Mouse (Mus musculus) kidney, embryonic 16.5 days (tissue): Measurements from ENCODE around the gene Gm21961. TPM values are rescaled to one million over a fixed set of nuclear protein-coding genes. Genes with fewer than 3 reads are reported as not detected.
"Not testable (repeated sequence)": the region's sequence is repeated elsewhere in the genome, so short reads cannot be mapped to it uniquely, and the experiment has no call there.

Source experiments
- ATAC-seq: fragments of 200-750 bp; cut with Nextera tagmentation; 2 replicates; pipeline ENCODE4 v1.8.0; 2017; ENCODE audit warnings: moderate TSS enrichment; ENCODE audit not compliant: low FRiP score, low TSS enrichment
- H3K27ac ChIP-seq: fragments of 300-500 bp; sonication (generic); 2 replicates; pipeline ENCODE4 v1.5.1; 2014; ENCODE audit warnings: low read length
- H3K27me3 ChIP-seq: fragments of 300-500 bp; sonication (generic); 2 replicates; pipeline ENCODE4 v1.6.1; 2014; ENCODE audit warnings: low read length, control low read depth, mixed read lengths; ENCODE audit not compliant: insufficient read depth
- H3K36me3 ChIP-seq: fragments of 300-500 bp; sonication (generic); 2 replicates; pipeline ENCODE4 v1.6.1; 2014; ENCODE audit warnings: low read length, control low read depth, mixed read lengths; ENCODE audit not compliant: insufficient read depth
- H3K4me1 ChIP-seq: fragments of 300-500 bp; sonication (generic); 2 replicates; pipeline ENCODE4 v1.6.1; 2014; ENCODE audit warnings: low read length, control low read depth, mixed read lengths; ENCODE audit not compliant: insufficient read depth
- H3K4me2 ChIP-seq: fragments of 300-500 bp; sonication (generic); replicated peaks from 2 replicates; pipeline ENCODE4 v1.6.1; 2014; ENCODE audit warnings: low read depth, low read length
- H3K4me3 ChIP-seq: fragments of 300-500 bp; sonication (generic); 2 replicates; pipeline ENCODE4 v1.5.1; 2014; ENCODE audit warnings: mild to moderate bottlenecking, low read length
- H3K9ac ChIP-seq: fragments of 300-500 bp; sonication (generic); replicated peaks from 2 replicates; pipeline ENCODE4 v1.6.1; 2014; ENCODE audit warnings: low read length
- H3K9me3 ChIP-seq: fragments of 300-500 bp; sonication (generic); 2 replicates; pipeline ENCODE4 v1.6.1; 2016; ENCODE audit warnings: low read length, control low read depth
- WGBS: fragments of 180-500 bp; shearing (Covaris S2); extraction: QIAGEN DNeasy Blood & Tissue Kit; methylation state at CpG from one replicate; pipeline ENCODE4 v1.1.7; 2014; 5-methylcytosine and 5-hydroxymethylcytosine counted together
- polyA plus RNA-seq: library from polyadenylated mRNA; unstranded; fragments of >200 nt; fragmentation: Nextera tagmentation; extraction: Ambion mirVana; gene quantifications from 2 replicates; pipeline ENCODE4 v1.2.1, GENCODE M21; 2015

The Gm21961 gene
- polyA plus RNA-seq: not detected in 2 replicates

- Histone ChIP-seq H3K27me3 (no peaks in the 10 kb centered on the region), H3K27ac (no peak within 1 kb of the TSS), H3K9ac (no peak within 1 kb of the TSS), H3K4me3 (no peak within 1 kb of the TSS), H3K4me2 (no peak within 1 kb of the TSS), H3K36me3 (no peaks in the 10 kb centered on the region), H3K9me3 (no peaks in the 10 kb centered on the region), H3K4me1 (no peaks in the 10 kb centered on the region)
- ATAC-seq: no peak
- WGBS: 97% methylated on average over 5 of the region's 5 CpGs
Measured at GRCm38 (mm10) chr15:65014804-65015203, at the start of gene Gm21961. Gm21961 (minus strand) TSS chr15:65014904.

- no peak for ATAC-seq
- H3K4me1 ChIP-seq: no peaks in the 10 kb centered on the region
- no peaks in the 10 kb centered on the region for H3K27me3 ChIP-seq
- H3K9me3 ChIP-seq: no peaks in the 10 kb centered on the region
- H3K9ac ChIP-seq: no peak overlapping the region
- no peak overlapping the region for H3K4me2 ChIP-seq
- H3K36me3 ChIP-seq: no peaks in the 10 kb centered on the region
- 69% methylated on average over 4 of the region's 4 CpGs for WGBS
- H3K4me3 ChIP-seq: no peak overlapping the region
- H3K27ac ChIP-seq: no peak overlapping the region
Measured at GRCm38 (mm10) chr15:65041999-65042398, 27.3 kb upstream of the Gm21961 start.

GRCm38 (mm10) chr15:65039216-65039615, 24.5 kb upstream of the Gm21961 start:
- H3K36me3 ChIP-seq, H3K27ac ChIP-seq, H3K4me2 ChIP-seq, H3K9ac ChIP-seq, H3K4me1 ChIP-seq, H3K4me3 ChIP-seq, H3K27me3 ChIP-seq, H3K9me3 ChIP-seq, ATAC-seq: not testable (repeated sequence)

GRCm38 (mm10) chr15:65017971-65018370, 3.3 kb upstream of the Gm21961 start:
- WGBS: 83% methylated on average over 1 of the region's 1 CpGs
- Histone ChIP-seq H3K4me3 (no peak overlapping the region), H3K27me3 (no peaks in the 10 kb centered on the region), H3K27ac (no peak overlapping the region), H3K9me3 (no peaks in the 10 kb centered on the region), H3K9ac (no peak overlapping the region), H3K4me1 (no peaks in the 10 kb centered on the region), H3K36me3 (no peaks in the 10 kb centered on the region), H3K4me2 (no peak overlapping the region)
- ATAC-seq: no peak

- Histone ChIP-seq H3K36me3 (no peaks in the 10 kb centered on the region), H3K27me3 (no peaks in the 10 kb centered on the region), H3K9me3 (no peaks in the 10 kb centered on the region), H3K9ac (no peak overlapping the region), H3K4me3 (no peak overlapping the region), H3K4me2 (no peak overlapping the region), H3K4me1 (no peaks in the 10 kb centered on the region), H3K27ac (no peak overlapping the region)
- ATAC-seq: no peak
Measured at GRCm38 (mm10) chr15:65006177-65006576, 8.5 kb downstream of the Gm21961 start.

GRCm38 (mm10) chr15:64994498-64994897, 20.2 kb downstream of the Gm21961 start:
- 87% methylated on average over 4 of the region's 4 CpGs for WGBS
- Histone ChIP-seq H3K27ac (no peak overlapping the region), H3K27me3 (no peaks in the 10 kb centered on the region), H3K4me3 (no peak overlapping the region), H3K4me2 (no peak overlapping the region), H3K36me3 (no peaks in the 10 kb centered on the region), H3K9ac (no peak overlapping the region), H3K4me1 (no peaks in the 10 kb centered on the region), H3K9me3 (no peaks in the 10 kb centered on the region)
- ATAC-seq: no peak

GRCm38 (mm10) chr15:64979976-64980375, 34.7 kb downstream of the Gm21961 start:
- H3K9me3 ChIP-seq: no peaks in the 10 kb centered on the region
- no peak overlapping the region for H3K4me2 ChIP-seq
- WGBS: 67% methylated on average over 2 of the region's 2 CpGs
- H3K27ac ChIP-seq: no peak overlapping the region
- no peak overlapping the region for H3K9ac ChIP-seq
- no peaks in the 10 kb centered on the region for H3K27me3 ChIP-seq
- H3K4me3 ChIP-seq: no peak overlapping the region
- no peak for ATAC-seq
- no peaks in the 10 kb centered on the region for H3K4me1 ChIP-seq
- no peaks in the 10 kb centered on the region for H3K36me3 ChIP-seq

- Histone ChIP-seq H3K4me2 (no peak overlapping the region), H3K27me3 (no peaks in the 10 kb centered on the region), H3K9ac (no peak overlapping the region), H3K9me3 (no peaks in the 10 kb centered on the region), H3K4me1 (no peaks in the 10 kb centered on the region), H3K4me3 (no peak overlapping the region), H3K27ac (no peak overlapping the region), H3K36me3 (no peaks in the 10 kb centered on the region)
- WGBS: 87% methylated on average over 7 of the region's 7 CpGs
- ATAC-seq: no peak
Measured at GRCm38 (mm10) chr15:64976044-64976805, 38.5 kb downstream of the Gm21961 start.

Other genes starting within 250 kb of the Gm21961 start
- not detected in 2 replicates for gene Gm21798, start 197.2 kb downstream of the Gm21961 start, polyA plus RNA-seq